Mouse (Mus musculus) embryonic facial prominence, embryonic 13.5 days (tissue): Measurements from ENCODE around the gene Ppard. TPM values are rescaled to one million over a fixed set of nuclear protein-coding genes. Genes with fewer than 3 reads are reported as not detected.

Experiments used
- ATAC-seq: fragments of 200-750 bp; cut with Nextera tagmentation; 2 replicates; pipeline ENCODE4 v1.8.0; 2017; ENCODE audit warnings: low read depth; ENCODE audit not compliant: insufficient number of reproducible peaks, insufficient read depth, low FRiP score, low TSS enrichment
- H3K27ac ChIP-seq: fragments of 300-500 bp; sonication (generic); 2 replicates; pipeline ENCODE4 v1.5.1; 2015; ENCODE audit warnings: moderate library complexity, mild to moderate bottlenecking, inconsistent platforms
- H3K27me3 ChIP-seq: fragments of 300-500 bp; sonication (generic); 2 replicates; pipeline ENCODE4 v1.6.1; 2015; ENCODE audit warnings: mild to moderate bottlenecking, inconsistent platforms
- H3K36me3 ChIP-seq: fragments of 300-500 bp; sonication (generic); 2 replicates; pipeline ENCODE4 v1.6.1; 2015; ENCODE audit warnings: mild to moderate bottlenecking, inconsistent platforms
- H3K4me1 ChIP-seq: fragments of 300-500 bp; sonication (generic); 2 replicates; pipeline ENCODE4 v1.6.1; 2015; ENCODE audit warnings: inconsistent platforms
- H3K4me2 ChIP-seq: fragments of 300-500 bp; sonication (generic); 2 replicates; pipeline ENCODE4 v1.6.1; 2015; ENCODE audit warnings: moderate library complexity, mild to moderate bottlenecking, inconsistent platforms
- H3K4me3 ChIP-seq: fragments of 300-500 bp; sonication (generic); 2 replicates; pipeline ENCODE4 v1.5.1; 2015; ENCODE audit warnings: mild to moderate bottlenecking, inconsistent platforms
- H3K9ac ChIP-seq: fragments of 300-500 bp; sonication (generic); 2 replicates; pipeline ENCODE4 v1.6.1; 2015; ENCODE audit warnings: mild to moderate bottlenecking, inconsistent platforms
- H3K9me3 ChIP-seq: fragments of 300-500 bp; sonication (generic); 2 replicates; pipeline ENCODE4 v1.6.1; 2016; ENCODE audit warnings: inconsistent platforms
- WGBS: fragments of 180-500 bp; shearing (Covaris S2); methylation state at CpG from one replicate; pipeline ENCODE4 v1.1.7; 2015; ENCODE audit warnings: mixed read lengths; 5-methylcytosine and 5-hydroxymethylcytosine counted together
- polyA plus RNA-seq: library from polyadenylated mRNA; unstranded; fragments of >200 nt; fragmentation: Nextera tagmentation; extraction: Ambion mirVana; gene quantifications from 2 replicates; pipeline ENCODE4 v1.2.1, GENCODE M21; 2015

Gene Ppard
- polyA plus RNA-seq, 1 experiment from 2014 or later = 3.3 TPM

DNA sequence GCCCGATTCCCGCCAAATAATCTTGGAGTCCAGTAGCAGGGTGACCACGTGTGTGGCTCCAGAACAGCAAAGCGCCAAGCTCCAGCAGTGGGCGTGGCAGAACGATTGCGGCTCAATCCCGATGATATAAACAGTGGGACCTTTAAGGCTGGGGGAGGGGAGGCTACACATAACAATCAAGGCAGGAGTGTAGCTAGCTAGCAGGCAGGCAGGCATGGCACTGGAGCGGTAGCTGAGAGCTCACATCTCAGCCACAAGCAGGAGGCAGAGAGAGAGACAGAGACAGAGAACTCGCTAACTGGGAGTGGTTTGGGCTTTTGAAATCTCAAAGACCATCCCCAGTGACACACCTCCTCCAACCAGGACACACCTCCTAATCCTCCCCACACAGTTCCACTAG, 72.7 kb downstream of the Ppard start:
- Histone ChIP-seq H3K4me2 (no peak overlapping the region), H3K4me3 (no peak overlapping the region), H3K27me3 (no peaks in the 10 kb centered on the region), H3K27ac (no peak overlapping the region), H3K36me3 (0 out of 2 replicates have a peak, but pooled peaks cover 8% of the 10 kb centered on the region), H3K9me3 (no peaks in the 10 kb centered on the region), H3K4me1 (peaks cover 9% of the 10 kb centered on the region), H3K9ac (no peak overlapping the region)
- WGBS = 57% methylated on average over 10 of the region's 10 CpGs
- ATAC-seq = no peak

DNA sequence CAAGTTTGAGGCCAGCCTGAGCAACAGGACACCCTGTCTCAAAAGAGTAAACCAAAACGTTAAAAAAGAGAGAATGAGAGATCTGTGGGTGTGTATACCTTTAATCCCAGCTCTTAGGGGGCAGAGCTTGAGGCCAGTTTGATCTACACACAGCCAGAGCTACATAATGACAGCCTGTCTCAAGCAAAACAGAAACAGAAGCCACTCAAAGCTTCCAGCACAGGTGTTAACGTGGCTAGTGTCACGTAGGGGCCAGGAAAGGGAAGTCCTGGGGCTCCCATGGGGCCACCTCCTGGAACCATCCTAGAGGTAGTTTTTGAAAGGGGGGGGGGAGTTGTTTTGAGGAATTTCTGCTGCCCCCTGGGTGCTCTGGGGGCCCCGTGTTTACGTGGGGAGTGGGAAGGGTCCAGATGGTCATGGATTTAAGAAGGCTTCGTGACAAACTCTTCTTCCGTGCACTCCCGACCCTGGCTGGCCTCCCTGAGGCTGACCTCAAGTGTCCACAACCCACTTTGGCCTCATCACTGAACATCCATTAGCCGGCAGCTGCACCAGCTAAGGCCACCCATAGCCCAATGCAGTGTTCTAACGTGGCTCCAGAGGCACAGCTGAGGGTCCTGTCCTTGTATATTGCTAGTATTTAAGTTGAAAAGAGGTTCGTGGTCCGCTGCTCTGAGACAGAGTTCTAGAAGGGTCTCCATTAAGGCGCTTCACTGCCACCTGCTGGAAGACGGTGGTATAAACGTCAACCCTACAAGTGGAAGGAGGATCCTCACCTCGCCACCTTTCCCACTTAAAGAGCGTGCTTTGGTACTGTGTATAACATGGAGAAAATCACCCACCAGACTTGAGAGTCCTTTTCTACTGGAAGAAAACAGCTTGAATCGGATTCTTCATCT, 76.0 kb downstream of the Ppard start:
- no peak overlapping the region; the same call in none of the 2 replicates for H3K4me3 ChIP-seq
- H3K9ac ChIP-seq = peak overlapping the region; percentile 49
- no peak overlapping the region for H3K27ac ChIP-seq
- H3K9me3 ChIP-seq = no peaks in the 10 kb centered on the region
- no peaks in the 10 kb centered on the region for H3K27me3 ChIP-seq
- 14% methylated on average over 18 of the region's 18 CpGs for WGBS
- peak overlapping the region; percentile 33; the same call in 1 of the 2 replicates for H3K4me2 ChIP-seq
- peaks cover 6% of the 10 kb centered on the region for H3K4me1 ChIP-seq
- no peak for ATAC-seq
- H3K36me3 ChIP-seq = no peaks in the 10 kb centered on the region

DNA sequence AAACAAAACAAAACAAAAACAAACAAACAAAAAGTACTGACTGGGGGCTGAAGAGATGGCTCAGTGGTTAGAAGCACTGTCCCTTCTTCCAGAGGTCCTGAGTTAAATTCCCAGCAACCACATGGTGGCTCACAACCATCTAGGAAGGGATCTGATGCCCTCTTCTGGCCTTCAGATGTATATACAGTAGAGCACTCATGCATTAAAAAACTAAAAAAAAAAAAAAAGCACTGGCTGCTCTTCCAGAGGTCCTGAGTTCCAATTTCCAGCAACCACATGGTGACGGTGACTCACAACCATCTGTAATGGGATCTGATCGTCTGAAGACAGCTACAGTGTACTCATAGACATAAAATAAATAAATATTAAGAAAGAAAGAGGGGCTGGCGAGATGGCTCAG, 78.3 kb downstream of the Ppard start:
- Histone ChIP-seq H3K27me3 (no peaks in the 10 kb centered on the region), H3K36me3 (peaks cover 3% of the 10 kb centered on the region), H3K4me2 (no peak overlapping the region), H3K9me3 (no peaks in the 10 kb centered on the region), H3K27ac (no peak overlapping the region), H3K9ac (no peak overlapping the region), H3K4me3 (no peak overlapping the region), H3K4me1 (peaks cover 25% of the 10 kb centered on the region)
- no peak for ATAC-seq
- 81% methylated on average over 3 of the region's 3 CpGs for WGBS

DNA sequence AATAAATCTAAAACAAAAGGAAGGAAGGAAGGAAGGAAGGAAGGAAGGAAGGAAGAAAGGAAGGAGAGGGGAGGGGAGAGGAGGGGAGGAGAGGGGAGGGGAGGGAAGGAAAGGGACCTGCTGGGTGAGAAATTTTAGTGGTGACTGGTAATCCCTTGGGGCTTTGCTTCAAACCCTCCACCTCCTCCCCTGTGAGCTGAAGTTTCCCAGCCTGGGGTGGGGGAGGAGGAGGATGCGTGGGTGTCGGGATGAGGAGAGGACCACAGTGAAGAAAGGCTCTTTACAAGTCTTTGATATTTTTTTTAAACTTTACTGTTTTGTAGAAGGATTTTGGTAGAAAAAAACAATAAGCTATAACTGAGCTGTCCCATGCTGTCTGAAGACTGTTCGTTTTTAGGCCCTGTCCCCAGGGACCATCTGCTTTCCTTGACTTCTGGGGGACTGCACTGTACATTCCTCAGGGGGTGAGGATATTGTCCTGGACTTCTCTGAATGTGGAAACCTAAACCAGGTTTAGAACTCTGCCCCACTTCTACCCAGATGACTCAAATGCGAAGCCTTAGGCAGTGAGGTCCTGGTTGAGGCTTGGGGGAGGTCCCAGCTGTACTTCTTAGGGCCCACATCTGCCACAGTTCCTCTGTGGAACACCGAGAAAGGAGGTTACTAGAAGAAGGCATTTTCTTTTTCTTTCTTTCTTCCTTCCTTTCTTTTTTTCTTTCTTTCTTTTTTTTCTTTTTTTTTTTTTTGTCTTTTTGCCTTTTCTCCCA, 79.0 kb downstream of the Ppard start:
- no peak overlapping the region for H3K27ac ChIP-seq
- H3K36me3 ChIP-seq = peaks cover 10% of the 10 kb centered on the region
- WGBS = 54% methylated on average over 5 of the region's 5 CpGs
- ATAC-seq = no peak
- H3K9ac ChIP-seq = 0 out of 2 replicates have a peak overlapping the region, but pooled peaks have one; percentile 36
- H3K27me3 ChIP-seq = no peaks in the 10 kb centered on the region
- H3K4me1 ChIP-seq = peaks cover 26% of the 10 kb centered on the region
- H3K4me3 ChIP-seq = no peak overlapping the region
- H3K9me3 ChIP-seq = no peaks in the 10 kb centered on the region
- H3K4me2 ChIP-seq = no peak overlapping the region

DNA sequence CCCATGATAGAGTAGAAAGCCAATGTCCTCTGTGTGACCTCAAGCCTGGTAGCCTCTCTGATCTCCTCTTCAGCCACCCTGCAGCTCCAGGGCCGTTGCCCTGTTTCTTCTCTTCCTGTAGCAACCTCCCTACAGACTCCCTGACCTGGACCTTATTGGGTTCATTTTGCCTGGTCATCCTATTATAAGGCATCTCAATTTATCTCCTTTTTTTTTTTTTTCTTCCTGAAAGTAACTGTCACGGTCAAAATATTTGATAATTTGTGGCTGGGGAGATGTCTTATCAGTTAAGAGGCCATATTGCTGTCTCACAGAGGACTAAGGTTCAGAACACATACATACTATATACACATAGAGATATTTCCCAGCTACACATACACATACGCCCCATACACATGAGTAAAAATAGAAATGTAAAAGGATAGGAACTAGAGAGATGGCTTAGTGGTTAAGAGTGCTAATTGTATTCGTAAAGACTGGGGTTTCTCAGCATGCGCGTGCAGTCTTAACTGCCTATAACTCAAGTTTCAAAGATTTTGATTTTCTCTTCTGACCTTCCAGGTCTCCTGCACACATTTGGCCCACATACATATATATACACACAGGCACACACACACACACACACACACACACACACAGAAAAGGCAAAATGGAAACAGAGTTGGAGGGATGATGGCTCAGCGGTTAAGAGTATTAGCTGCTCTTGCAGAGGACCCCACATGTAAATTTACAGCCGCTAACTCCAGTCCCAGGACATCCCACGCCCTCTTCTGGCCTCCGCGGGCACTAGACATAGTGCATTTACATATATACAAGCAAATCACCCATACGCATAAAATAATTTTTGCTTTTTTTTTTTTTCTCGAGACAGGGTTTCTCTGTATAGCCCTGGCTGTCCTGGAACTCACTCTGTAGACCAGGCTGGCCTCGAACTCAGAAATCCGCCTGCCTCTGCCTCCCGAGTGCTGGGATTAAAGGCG, 80.0 kb downstream of the Ppard start:
- Histone ChIP-seq H3K4me1 (peaks cover 26% of the 10 kb centered on the region), H3K9me3 (no peaks in the 10 kb centered on the region), H3K4me2 (peak overlapping the region; percentile 72), H3K27me3 (no peaks in the 10 kb centered on the region), H3K36me3 (peaks cover 20% of the 10 kb centered on the region), H3K4me3 (peak overlapping the region; percentile 87), H3K27ac (peak overlapping the region; percentile 55), H3K9ac (peak overlapping the region; percentile 32; the same call in 1 of the 2 replicates)
- ATAC-seq = no peak
- 22% methylated on average over 17 of the region's 17 CpGs for WGBS

DNA sequence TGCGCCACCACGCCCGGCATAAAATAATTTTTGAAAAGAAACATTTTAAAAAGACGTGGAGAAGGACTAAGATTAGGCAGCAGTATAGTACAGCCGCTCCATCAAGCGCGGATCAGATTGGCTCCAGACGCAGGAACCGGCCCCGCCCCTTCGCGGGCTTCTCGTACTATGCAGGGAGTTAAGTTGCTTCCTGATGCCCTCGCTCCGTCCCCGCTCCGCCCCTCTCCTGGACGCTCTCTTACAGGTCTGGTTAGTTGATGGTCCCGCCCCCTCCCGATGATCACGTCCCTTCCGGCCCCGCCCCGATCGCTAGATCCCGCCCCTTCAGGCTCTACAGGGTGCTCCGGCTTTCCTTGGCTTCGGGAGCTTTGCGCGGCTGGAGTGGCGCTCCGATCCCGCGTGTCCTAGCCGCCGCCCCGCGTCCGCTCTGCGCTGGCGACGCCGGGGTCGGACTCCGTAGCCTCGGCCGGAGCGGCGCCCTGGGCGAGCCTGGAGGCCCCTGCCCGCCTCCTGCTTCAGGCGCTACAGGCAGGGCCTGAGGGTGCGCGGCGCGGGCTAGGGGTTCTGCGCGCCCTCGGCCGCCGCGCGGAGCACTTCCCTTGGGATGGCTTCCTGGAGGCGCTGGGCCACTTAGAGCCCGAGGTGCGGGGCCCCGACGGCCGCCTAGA, 80.8 kb downstream of the Ppard start, which contains the start of gene Fance:
Gene Fance, plus strand, starts transcription at position 308 of the 668 bp plus-strand sequence.
- WGBS = under 1% methylated on average over 69 of the region's 69 CpGs
- H3K4me1 ChIP-seq = peaks cover 24% of the 10 kb centered on the region

DNA sequence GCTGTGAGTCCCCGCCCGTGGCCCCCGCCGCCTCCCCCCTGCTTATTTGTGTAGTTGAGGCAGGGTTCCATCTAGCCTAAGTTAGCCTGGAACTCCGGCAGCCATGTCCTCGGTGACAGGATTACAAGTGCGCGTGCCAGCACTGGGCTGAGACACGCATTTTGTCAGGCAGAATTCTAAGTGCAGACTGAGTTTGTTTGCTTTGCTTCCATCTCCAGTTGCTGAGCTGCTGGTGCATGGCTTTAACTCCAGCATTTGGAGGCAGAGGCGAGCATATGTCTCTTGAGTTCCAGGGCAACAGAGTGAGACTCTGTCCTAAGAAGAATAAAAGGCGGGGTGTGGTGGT, 81.4 kb downstream of the Ppard start:
- H3K27me3 ChIP-seq = no peaks in the 10 kb centered on the region
- H3K9ac ChIP-seq = peak overlapping the region; percentile 97
- H3K36me3 ChIP-seq = peaks cover 33% of the 10 kb centered on the region
- peak overlapping the region; percentile 92 for H3K27ac ChIP-seq
- H3K4me1 ChIP-seq = peaks cover 20% of the 10 kb centered on the region
- peak overlapping the region; percentile 72 for H3K4me2 ChIP-seq
- H3K9me3 ChIP-seq = no peaks in the 10 kb centered on the region
- 2% methylated on average over 11 of the region's 11 CpGs for WGBS
- peak overlapping the region; percentile 87 for H3K4me3 ChIP-seq
- peak; percentile 15; the same call in 1 of the 2 replicates for ATAC-seq

More for the DNA sequence above, 80.8 kb downstream of the Ppard start, which contains the start of gene Fance:
- Histone ChIP-seq H3K9ac (peak within 1 kb of the TSS; percentile 97), H3K27me3 (no peaks in the 10 kb centered on the region), H3K27ac (peak within 1 kb of the TSS; percentile 92), H3K9me3 (no peaks in the 10 kb centered on the region), H3K4me2 (peak within 1 kb of the TSS; percentile 72), H3K4me3 (peak within 1 kb of the TSS; percentile 87), H3K36me3 (peaks cover 28% of the 10 kb centered on the region)
- ATAC-seq = peak; percentile 97

DNA sequence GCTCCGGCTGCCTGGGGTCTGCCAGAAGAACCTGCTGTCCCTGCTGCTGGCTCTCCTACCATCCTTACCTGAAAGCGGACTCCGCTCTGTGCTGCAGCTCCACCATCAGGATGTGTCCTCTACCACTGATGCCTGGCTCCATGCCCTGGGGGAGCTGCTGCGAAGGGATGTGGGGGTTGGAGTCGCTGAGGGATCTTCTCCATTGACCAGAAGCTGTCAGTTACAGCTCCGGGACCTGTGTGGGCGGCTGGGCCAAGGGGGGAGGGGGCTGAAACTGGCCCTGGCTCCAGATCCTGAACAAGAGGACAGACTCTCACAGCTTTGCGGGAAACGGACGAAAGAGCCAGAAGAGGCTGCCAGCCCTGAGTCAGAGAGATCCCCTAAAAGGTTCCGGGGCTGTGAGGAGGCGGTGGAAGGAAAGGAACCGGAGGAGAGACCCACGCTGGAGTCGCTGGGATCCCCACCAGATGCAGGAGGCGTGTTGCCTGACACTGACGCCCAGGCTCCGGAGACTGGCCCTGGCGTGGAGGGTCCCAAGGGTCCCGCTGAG, 83.2 kb downstream of the Ppard start:
- H3K27ac ChIP-seq = no peak overlapping the region
- peaks cover 48% of the 10 kb centered on the region for H3K36me3 ChIP-seq
- 63% methylated on average over 20 of the region's 20 CpGs for WGBS

DNA sequence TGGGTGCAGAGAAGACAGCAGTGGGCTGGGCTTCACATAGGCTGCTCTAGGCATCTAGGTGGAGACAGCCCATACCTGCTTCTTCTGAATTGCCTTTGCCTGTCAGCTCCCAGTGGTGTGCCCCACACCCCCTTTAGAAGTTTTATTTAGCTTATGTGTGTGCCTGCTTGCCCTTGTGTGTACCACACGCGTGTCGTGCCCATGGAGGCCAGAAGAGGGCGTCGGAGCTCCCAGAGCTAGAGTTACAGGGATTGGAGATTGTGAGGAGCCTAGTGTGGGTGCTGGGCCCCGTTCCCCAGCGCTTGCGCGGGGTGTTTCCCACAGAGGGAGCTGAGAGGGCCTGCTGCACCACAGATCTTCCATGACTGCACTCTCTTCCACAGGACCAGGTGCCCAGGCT, 84.0 kb downstream of the Ppard start:
- WGBS = 89% methylated on average over 9 of the region's 9 CpGs
- Histone ChIP-seq H3K27me3 (no peaks in the 10 kb centered on the region), H3K9me3 (no peaks in the 10 kb centered on the region), H3K27ac (no peak overlapping the region), H3K4me3 (no peak overlapping the region), H3K4me1 (peaks cover 20% of the 10 kb centered on the region), H3K36me3 (peaks cover 56% of the 10 kb centered on the region), H3K9ac (no peak overlapping the region), H3K4me2 (no peak overlapping the region)
- no peak for ATAC-seq

More for the DNA sequence above, 83.2 kb downstream of the Ppard start:
- Histone ChIP-seq H3K4me3 (no peak overlapping the region), H3K9ac (peak overlapping the region; percentile 53), H3K4me2 (peak overlapping the region; percentile 29; the same call in 1 of the 2 replicates), H3K4me1 (peaks cover 20% of the 10 kb centered on the region), H3K27me3 (no peaks in the 10 kb centered on the region), H3K9me3 (no peaks in the 10 kb centered on the region)
- no peak for ATAC-seq

DNA sequence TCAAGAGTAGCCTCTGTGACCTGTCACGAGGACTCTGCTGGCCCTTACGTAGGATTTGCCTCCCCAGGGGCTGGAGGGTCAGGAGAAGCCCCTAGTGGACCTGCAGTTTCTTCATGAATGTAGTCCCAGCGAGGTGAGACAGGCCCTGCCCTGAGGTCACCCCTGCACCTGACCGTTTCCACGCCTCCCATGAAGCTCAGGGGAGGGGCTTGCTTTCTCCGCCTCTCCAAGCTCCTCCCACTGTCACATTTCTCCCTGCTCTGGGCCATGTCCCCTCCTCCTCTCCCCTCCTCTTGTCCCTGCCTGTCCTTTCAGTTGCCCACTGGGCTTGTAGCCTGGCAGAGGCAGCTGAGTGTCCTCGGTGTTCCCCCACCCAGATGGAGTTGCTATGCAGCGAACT, 84.6 kb downstream of the Ppard start:
- Histone ChIP-seq H3K27ac (no peak overlapping the region), H3K4me3 (no peak overlapping the region), H3K4me1 (peaks cover 20% of the 10 kb centered on the region), H3K36me3 (peaks cover 61% of the 10 kb centered on the region), H3K4me2 (no peak overlapping the region), H3K27me3 (no peaks in the 10 kb centered on the region), H3K9me3 (no peaks in the 10 kb centered on the region), H3K9ac (no peak overlapping the region)
- WGBS = 64% methylated on average over 8 of the region's 8 CpGs
- no peak for ATAC-seq
